Mouse (Mus musculus) embryo, embryonic 9.5 days (tissue): ENCODE measurements around the gene Phrf1.
"Not testable (repeated sequence)": the region's sequence is repeated elsewhere in the genome, so short reads cannot be mapped to it uniquely, and the experiment has no call there.

Experiments used
- DNase-seq: peaks from one replicate; pipeline ENCODE4 v3.0.0-alpha.2; 2017; ENCODE audit errors: extremely low spot score

The Phrf1 gene

DNA sequence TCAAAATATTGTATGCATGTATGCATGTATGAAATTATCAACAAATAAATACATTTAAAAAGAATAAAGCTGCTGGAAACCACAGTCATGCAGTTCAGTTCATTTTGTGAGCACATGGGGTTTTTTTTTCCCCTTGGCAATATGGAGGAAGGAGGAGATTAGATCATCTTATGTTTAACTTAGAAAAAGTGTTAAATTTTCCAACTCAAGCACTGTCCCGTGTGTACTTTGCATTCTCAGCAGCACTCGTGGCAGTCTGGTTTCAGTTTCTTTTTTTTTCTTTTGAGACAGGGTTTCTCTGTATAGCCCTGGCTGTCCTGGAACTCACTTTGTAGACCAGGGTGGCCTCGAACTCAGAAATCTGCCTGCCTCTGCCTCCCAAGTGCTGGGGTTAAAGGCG, 21.9 kb downstream of the Phrf1 start:
- not testable (repeated sequence) for DNase-seq

DNA sequence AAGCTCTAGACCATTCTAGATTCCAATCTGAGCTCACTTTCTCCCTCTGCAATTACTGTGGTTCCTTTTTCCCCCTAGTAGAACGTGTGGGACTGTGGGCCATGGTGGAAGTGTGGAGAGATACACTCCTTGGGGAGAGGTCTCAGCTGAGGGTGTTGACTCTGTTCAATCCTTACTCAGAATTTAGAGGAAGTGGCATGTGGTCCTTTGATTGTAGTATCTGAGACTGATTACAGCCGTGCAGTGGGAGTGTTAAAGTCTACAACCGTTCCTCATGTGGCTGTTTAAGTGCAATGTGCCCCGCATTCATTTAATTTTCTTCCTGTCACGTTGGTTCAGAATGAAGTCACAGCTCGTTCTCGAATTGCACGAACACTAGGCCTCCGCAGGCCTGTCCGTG, 27.6 kb downstream of the Phrf1 start:
- DNase-seq = no peak

DNA sequence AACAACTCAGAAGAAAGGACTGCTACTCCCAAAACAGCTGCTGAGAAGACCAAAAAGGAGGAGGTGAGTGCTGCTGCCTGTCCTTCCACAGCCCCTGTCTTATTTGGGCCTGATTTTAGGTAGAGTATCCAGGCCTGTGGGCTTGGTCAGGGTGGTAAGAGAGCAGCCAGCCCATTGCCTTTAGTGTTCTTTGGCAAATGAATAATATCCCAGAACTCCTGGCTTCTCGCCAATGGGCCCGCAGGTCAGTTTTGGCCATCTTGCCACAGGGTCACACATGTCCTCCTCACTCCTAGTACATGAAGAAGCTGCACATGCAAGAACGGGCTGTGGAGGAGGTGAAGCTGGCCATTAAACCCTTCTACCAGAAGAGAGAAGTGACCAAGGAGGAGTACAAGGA, 32.9 kb downstream of the Phrf1 start:
- no peak for DNase-seq

DNA sequence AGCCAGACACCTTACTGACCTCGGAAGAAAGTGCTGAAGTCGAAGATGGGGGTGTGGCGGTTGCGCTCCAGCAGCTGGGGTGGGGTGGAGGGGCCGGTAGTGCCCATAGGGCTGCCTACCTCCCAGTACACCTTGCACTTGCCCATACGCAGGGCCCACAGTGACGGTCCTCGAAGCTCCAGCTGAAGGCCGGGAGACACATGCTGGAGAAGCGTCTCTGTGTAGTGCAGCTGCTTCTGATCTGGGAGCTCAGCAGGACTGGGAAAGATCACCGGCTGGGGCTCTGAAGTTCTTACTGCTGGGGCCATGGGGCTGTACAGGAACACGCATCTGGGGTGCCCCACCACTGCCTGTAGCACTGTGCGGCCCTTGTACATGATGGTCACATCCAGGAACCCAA, 35.1 kb downstream of the Phrf1 start:
- no peak for DNase-seq

DNA sequence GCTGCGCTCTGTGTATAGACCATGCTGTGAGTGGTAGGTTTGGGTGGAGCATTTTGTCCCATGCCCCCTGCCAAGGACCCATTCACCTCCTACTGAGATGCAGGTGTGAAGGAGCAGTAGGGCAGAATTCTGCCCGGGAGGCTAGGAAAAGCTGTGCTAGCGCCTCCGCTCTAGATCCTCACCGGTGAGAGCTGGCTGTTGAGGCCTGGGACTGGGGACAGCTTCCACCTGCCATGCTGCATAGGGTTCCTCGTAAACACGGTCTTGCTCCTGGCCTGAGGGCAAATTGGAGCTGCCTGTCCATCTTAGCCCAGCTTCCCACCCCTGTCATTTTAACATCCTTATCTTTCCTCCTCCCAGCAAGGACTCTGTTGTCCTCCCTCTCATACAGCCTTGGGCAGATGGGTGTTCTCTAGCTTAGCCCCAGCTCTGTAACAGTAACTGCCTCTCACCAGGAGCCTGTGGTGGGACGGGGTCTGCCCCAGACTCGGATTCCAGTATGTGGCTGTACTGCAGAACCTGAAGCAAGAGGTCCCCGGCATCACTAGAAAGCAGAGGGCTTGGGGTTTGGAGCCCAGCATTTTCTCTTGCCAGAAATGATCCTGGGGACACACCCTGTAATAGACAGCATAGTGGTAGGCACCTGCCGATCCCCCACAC, 35.6 kb downstream of the Phrf1 start:
- no peak for DNase-seq

DNA sequence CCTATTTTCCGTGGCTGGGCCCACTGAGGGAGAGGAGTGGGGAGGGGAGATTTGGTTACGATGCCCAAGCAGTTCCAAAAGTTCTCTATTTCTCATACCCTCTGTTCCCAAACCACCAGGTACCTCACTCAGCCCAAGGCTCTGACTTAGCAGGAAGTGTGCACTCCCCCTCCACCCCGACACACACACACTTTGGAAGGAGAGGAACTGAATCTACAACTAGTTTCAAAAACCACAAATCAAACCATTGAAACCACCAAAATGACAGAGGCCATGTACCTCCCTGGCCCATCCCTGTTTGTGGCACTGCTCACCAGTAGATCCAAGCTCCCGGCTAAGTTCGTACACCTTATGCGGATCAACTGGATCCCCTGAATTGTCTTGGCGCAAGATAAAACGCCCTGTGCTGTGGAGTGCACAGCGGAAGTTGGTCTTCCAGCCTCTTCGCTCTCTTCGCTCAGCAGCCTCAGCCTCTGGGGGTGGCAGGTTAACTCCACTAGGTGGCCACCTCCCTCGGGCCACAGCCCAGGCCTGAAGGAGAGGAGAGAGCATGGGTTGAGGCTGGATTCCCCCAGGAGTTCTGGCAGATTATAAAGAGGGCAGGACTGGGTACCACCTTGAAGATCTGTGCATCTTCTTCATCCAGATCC, 36.3 kb downstream of the Phrf1 start:
- DNase-seq = no peak

DNA sequence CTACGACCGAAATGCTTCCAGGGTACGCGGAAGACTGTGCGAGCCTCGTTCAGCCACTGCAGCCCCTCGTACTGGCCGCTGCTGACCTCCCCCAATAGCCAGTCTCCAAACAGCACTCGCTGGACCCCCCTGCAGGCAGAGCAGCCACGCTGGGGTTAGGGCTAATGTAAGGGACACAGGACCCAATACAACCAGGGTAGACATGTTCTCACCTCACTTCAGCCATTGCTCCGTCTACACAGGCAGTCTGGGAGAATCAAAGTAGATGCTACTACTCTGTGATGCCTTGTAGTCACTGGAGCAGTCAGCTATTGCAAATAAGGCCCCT, 36.8 kb downstream of the Phrf1 start:
- no peak for DNase-seq

DNA sequence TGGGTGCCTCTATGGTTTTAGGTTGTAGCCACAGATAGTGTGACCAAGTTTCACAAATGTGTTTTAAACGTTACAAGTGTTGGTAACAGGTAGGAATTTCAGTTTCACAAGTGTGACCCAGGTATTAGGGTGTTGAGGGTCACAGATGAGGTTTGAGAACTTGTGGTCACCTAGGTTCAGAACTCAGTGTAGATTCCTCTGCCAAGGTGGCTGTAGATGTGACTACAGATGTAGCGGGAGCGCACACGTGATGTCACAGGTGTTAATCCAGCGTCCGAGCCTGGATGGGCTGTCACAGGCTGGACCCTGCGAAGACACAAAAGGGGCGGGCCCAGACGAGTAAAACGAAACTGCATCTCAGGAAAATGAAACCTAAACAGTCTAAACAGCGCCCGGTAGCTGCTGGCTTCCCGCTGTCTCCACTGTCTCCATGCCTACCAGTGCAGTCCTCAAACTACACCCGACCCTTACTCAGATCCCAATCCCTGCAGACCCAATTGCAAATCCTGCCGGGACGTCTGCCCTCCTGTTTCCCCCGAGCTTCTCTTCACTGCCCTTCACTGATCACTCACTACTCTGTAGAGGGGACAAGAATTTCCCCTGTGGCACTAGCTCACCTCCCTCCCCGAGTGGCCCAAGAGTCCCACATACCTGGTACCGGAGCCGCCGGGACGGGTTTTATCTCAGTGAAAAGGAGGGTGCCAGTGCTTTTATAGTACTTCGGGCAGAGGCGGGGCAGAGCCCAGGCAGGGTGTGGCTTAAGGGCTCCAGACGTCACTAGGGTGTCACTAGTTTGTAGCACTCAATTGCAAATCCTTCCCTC, 37.4 kb downstream of the Phrf1 start, which contains the start of gene Irf7:
TSS of gene Irf7 (minus strand) at position 743 of the 823 bp plus-strand sequence.
- DNase-seq = no peak

DNA sequence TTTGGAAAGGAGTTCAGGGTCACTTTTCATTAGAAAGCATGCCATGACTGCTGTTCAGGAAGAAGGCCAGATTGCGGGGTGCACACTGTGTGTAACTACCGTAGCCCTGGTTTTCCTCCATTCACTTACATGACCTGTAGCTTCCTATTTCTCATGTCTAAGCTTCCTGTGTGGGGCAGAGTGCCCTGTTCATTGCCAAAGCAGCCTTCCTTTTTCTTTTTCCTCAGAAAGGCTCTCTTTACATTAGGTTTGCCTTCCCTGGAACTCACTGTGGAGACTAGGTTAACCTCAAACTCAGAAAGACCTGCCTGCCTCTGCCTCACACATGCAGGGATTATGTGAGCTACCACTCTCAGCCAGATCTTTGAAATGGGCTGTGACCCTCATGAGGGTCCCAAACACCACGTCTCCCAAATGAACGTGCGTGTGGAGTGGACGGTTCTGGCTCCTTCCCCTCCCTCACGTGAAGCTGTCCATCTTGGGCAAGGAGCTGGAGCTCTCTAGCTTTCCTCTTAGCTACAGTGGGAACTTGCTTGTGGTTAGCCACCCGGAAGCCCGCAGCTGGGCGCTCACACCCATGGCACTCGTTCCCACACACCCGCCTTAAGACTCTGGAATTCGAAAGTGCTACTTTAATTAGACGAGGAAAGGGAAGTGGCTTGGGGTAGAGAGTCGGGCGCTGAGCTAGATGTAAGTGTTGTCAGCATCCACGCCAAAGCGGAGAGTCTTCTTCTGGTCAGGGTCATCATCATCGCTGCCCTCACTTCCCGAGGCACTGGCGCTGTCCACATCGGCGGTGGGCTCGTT, 40.1 kb downstream of the Phrf1 start:
- DNase-seq = no peak

DNA sequence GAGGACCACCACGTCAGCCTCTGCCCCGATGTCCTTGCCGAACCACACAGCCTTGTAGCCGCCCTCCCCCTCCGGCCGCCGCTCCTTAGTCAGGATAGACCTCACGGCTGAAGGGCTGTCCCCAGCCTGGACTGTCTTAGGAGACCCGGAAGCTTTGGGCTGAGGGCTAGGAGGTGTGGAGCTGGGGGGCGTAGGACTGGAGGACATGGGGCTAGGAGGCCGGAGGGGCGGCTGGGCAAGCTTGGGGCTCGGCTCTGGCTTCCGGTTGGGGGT, 40.6 kb downstream of the Phrf1 start:
- DNase-seq = no peak

DNA sequence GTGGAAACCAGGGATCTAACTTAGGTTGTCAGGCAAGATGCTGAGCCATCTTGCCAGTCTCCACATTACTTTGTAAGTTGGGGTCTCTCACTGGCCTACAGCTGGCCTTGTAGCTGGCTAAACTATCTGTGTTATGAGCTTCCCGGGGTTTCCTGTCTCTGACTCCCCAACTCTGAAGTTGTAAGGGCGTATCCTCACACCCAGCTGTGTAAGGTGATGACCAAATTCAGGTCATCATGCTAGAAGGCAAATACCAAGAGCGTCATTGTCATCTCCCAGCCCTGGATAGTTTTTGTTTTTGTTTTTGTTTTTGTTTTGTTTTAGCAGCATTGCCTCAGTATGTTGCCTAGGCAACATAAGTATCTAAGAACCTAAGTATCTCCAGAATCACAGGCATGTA, 42.0 kb downstream of the Phrf1 start:
- no peak for DNase-seq

DNA sequence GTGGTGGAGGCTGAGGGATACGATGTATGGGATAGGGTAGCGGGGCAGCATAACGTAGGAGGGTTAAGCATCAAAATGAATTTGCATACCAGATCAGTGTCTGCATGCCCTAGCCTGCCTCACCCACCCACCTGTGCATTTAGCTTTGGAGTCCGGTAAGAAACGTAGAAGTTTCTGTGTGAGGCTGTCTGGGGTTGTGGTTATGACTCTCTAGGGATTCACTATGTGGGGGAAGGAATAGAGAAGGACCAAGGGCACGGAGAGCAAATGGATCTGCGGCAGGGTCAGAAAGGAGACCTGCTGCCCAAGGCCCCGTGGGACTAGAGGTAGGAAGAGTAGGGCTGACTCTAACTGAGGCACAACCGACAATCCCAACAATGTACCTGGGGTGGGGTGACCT, 46.8 kb downstream of the Phrf1 start:
- no peak for DNase-seq

DNA sequence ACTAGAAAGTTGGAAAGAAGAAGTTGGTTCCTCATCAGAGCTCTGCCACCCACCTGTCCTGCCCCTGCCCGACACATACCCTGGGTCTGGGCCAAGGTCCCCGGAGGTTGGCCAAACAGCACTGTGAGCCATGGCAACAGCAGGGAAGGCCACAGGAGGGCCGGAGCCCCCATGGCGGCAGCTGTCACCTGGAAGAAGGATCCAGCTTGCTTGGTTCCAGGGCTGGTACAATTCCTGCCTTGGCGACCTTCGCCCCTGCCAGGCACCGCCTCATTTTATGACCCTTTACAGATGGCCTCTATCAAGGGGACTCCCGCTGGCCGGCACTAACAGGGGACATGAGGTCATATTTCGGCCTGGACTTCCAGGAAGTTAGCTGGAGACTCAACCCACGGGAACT, 48.0 kb downstream of the Phrf1 start, which contains the start of gene Cdhr5:
TSS of gene Cdhr5 (minus strand) at position 241 of the 400 bp plus-strand sequence.
- DNase-seq = no peak

DNA sequence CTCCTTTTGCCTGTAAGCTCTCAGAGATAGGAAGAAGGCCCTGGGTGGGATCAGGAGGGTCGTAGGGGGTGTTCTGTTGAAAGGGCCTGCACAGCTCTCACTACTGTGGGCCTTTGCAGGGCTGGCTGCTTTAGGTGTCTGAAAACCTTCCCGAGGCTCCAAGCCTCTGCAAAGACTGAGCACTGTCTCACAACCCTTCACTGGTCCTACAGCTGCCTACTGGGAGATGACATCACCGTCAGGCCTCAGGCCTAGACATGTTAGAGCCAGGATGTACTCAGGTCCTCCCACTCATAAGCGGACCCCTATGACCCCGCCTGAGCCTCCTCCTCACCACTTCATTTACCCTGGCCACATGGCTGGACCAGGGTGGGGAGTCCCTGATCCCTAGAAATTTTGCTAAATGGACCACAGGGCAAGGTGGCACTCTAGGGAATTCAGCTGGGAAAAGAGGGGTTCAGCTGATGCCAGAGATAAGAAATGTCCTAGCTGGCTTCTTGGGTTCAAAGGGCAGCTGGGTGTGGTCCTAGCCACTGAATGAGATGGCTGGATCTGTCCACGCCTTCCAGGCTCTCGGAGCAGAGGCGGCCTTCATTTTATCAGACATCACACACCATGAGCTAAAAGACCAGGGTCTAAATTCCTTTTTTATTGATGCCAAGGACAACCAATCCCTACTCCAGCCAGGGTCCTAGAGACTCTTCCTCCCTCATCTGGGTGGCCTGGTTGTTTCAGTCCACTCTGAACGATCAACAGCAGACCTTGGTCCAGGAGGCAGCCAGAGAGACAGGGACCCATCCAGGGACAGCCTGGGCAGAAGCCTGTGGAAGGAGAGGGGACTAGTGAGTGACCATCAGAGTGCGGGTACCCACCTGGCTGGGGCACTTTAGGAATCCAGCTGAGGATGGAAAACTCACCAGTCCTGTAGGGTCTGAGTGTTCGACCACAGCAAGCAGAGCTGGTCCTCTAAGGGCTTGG, 49.4 kb downstream of the Phrf1 start:
- DNase-seq = no peak

DNA sequence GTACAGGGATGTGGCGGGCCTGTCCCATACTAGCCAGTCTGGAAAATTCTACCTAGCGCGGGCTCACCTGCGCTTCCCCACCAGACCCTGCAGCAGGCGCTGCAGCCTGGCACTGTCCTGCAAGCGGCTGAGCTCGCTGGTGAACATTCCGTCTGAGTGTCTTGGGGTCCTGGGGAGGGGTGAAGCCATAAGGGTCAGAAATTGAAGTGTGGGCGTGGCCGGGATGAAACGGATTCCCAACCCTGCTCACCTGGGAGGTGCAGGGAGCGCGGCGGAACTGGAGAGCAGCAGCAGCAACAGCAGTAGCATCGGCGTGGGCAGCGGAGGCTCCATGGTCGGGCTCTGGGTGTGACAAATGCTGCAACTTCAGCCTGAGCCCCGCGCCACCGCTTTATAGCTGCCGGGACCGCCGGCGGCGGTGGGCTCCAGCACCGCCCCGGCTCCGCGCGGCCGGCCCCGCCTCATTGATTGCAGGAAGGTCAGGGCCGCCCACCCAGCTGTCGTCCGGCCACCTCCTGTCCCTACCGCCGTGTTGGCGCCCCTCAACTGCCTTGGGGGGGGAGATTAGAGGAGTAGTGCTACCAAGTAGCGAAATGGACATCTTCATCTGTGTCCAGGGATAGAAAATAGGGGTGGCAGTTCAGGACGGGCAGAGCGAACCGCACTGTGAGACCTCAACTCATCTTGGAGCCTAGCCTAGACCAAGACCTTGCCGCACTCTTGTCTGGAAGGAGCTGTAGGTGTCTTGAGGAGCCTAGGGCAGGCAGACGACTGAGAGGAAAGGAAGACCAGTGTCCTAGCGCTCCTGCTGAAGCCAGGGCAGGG, 50.4 kb downstream of the Phrf1 start, which contains the start of gene Sct:
TSS of gene Sct (minus strand) at position 368 of the 825 bp plus-strand sequence.
- DNase-seq = peak; percentile 63

DNA sequence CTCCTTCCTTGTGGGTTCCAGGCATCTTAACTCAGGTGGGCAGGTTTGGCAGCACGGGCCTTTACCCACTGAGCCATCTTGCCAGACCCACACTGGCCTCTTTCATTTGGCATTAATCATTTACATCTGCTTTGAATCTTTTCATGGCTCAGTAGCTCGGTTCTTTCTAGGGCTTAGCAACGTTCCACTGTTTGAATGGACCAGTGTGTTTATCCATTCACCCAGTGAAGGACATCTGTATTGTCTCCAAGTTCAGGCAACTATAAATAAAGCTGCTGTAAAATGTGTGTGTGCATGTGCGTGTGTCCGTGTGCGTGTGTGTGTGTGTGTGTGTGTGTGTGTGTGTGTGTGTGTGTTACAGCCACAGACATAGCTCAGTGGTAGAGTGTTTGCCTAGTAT, 52.9 kb downstream of the Phrf1 start:
- no peak for DNase-seq

DNA sequence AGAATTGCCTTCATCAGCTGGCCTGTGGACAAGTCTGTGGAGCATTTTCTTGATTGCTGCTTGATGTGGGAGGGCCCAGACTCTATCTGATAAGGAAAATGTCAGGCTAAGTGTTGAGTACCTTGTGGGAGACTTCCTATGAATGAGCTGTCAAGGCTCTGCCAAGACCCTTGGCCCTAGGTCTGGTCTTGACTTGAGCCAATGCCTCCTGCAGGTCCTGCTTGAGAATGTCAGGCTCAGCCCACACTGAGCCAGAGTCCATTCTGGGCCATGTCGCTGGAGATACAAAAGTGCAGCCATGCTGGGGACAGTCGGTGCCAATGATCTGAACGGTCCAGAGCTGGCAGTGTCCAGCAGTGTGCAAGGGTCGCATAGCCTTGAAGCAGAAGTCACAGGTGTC, 54.2 kb downstream of the Phrf1 start:
- DNase-seq = no peak

DNA sequence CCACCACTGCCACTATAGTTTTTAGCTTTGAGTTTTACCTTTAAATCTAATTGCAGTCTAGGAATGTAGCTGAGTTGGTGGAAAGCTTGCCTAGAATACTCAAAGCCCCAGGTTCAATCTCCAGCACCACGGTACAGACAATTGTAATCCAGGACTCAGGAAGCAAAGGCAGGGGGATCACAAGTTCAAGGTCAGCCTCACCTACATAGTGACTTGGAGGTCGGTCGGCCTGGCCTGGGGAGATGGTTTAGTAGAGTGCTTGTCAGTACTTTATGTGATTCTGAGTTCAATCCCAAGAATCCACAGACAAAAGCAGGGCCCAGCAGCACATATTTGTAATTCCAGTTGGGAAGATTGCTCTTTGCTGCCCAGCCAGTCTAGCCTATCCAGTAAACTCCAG, 59.5 kb downstream of the Phrf1 start:
- no peak for DNase-seq

DNA sequence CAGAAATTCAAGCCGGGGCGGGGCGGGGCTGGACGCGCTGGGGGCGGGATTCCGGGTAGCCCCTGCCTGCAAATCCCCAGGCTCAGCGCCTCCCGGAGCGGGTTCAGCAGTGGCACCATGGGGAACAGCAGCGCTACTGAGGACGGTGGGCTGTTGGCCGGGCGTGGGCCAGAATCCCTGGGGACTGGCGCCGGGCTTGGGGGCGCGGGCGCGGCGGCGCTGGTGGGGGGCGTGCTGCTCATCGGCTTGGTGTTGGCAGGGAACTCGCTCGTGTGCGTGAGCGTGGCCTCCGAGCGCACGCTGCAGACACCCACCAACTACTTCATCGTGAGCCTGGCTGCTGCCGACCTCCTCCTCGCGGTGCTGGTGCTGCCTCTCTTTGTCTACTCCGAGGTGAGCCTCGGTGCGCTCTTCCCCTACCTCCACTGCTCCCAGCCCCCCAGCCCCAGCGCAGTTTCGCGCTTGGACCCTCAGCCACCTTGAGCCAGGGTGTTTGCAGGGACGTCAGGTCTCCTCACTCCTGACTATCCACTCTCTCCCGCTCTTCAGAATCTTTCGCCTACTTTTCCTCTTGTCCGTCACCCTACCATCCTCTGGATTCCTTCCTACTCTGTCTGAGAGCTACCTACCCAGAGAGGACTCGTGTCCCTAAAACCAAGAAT, 63.5 kb downstream of the Phrf1 start, which contains the start of gene Drd4:
TSS of gene Drd4 (plus strand) at position 86 of the 662 bp plus-strand sequence.
- DNase-seq = peak; percentile 68
